In genomic region chr5:93093638-93094527, GRCm38 (mm10) we compare ENCODE assay signal across 8 mouse cellular contexts. TPM values are rescaled to one million over a fixed set of nuclear protein-coding genes. Genes with fewer than 3 reads are reported as not detected.
DNase-seq lines count a peak whose midpoint lies in the region; ATAC-seq and TF ChIP-seq lines count a peak whose summit lies in the region.

No protein-coding gene starts in this region.

- H3K4me2 ChIP-seq in forebrain, embryonic 16.5 days (ENCODE audit: low read length) = peak overlapping the region; percentile 57
- H3K4me2 ChIP-seq in hindbrain, embryonic 13.5 days = peak overlapping the region; percentile 92
- H3K4me2 ChIP-seq in limb, embryonic 12.5 days = peak overlapping the region; percentile 88
- H3K4me2 ChIP-seq in midbrain, embryonic 12.5 days (replicated peaks) = peak overlapping the region; percentile 81

- H3K36me3 ChIP-seq in erythroblast, embryonic 14.5 days (ENCODE audit: control insufficient read depth) = no peaks in the 10 kb centered on the region
- H3K36me3 ChIP-seq in forebrain, embryonic 16.5 days (ENCODE audit: control insufficient read depth, insufficient read depth) = no peaks in the 10 kb centered on the region
- H3K36me3 ChIP-seq in hindbrain, embryonic 13.5 days = no peaks in the 10 kb centered on the region
- no peaks in the 10 kb centered on the region for H3K36me3 ChIP-seq in limb, embryonic 12.5 days
- H3K36me3 ChIP-seq in midbrain, embryonic 12.5 days = no peaks in the 10 kb centered on the region

- peak overlapping the region; percentile 55 for H3K27ac ChIP-seq in bone marrow macrophage, adult 2 months (ENCODE audit: insufficient read depth, low read depth, low read length)
- H3K27ac ChIP-seq in forebrain, embryonic 16.5 days (ENCODE audit: low read length) = peak overlapping the region; percentile 98
- H3K27ac ChIP-seq in hindbrain, embryonic 13.5 days = peak overlapping the region; percentile 96
- H3K27ac ChIP-seq in limb, embryonic 12.5 days = peak overlapping the region; percentile 98
- H3K27ac ChIP-seq in midbrain, embryonic 12.5 days (replicated peaks) = peak overlapping the region; percentile 96

- no peaks in the 10 kb centered on the region for H3K9me3 ChIP-seq in erythroblast, embryonic 14.5 days (ENCODE audit: control insufficient read depth, low read length)
- no peaks in the 10 kb centered on the region for H3K9me3 ChIP-seq in forebrain, embryonic 16.5 days (ENCODE audit: control insufficient read depth, low read length)
- no peaks in the 10 kb centered on the region for H3K9me3 ChIP-seq in hindbrain, embryonic 13.5 days
- no peaks in the 10 kb centered on the region for H3K9me3 ChIP-seq in limb, embryonic 12.5 days
- H3K9me3 ChIP-seq in midbrain, embryonic 12.5 days = no peaks in the 10 kb centered on the region

- peak; percentile 27 to 67 for DNase-seq in spleen, postnatal 4 days (ENCODE audit: low spot score in 2 of 2)

- no peak for ATAC-seq in erythroblast, adult 5-6 weeks (replicated peaks; ENCODE audit: low FRiP score, poor library complexity, severe bottlenecking)
- peak; percentile 65 for ATAC-seq in forebrain, embryonic 16.5 days
- peak; percentile 62 for ATAC-seq in hindbrain, embryonic 13.5 days (ENCODE audit: low FRiP score)
- peak; percentile 53 for ATAC-seq in limb, embryonic 12.5 days (ENCODE audit: insufficient number of reproducible peaks, insufficient read depth, low FRiP score, low TSS enrichment, low read depth)
- ATAC-seq in midbrain, embryonic 12.5 days (ENCODE audit: low FRiP score, low read depth) = peak; percentile 10

- H3K27me3 ChIP-seq in erythroblast, embryonic 14.5 days (ENCODE audit: control insufficient read depth) = peaks cover 20% of the 10 kb centered on the region
- no peaks in the 10 kb centered on the region for H3K27me3 ChIP-seq in forebrain, embryonic 16.5 days (replicated peaks; ENCODE audit: control insufficient read depth, insufficient read depth, low read length)
- no peaks in the 10 kb centered on the region for H3K27me3 ChIP-seq in hindbrain, embryonic 13.5 days
- no peaks in the 10 kb centered on the region for H3K27me3 ChIP-seq in limb, embryonic 12.5 days
- H3K27me3 ChIP-seq in midbrain, embryonic 12.5 days = no peaks in the 10 kb centered on the region

- H3K9ac ChIP-seq in forebrain, embryonic 16.5 days (replicated peaks; ENCODE audit: low read depth, low read length) = peak overlapping the region; percentile 90
- peak overlapping the region; percentile 88 for H3K9ac ChIP-seq in hindbrain, embryonic 13.5 days
- peak overlapping the region; percentile 94 for H3K9ac ChIP-seq in limb, embryonic 12.5 days (replicated peaks)
- peak overlapping the region; percentile 89 for H3K9ac ChIP-seq in midbrain, embryonic 12.5 days (replicated peaks)

- H3K4me1 ChIP-seq in erythroblast, embryonic 14.5 days (ENCODE audit: control insufficient read depth) = peaks cover 29% of the 10 kb centered on the region
- H3K4me1 ChIP-seq in bone marrow macrophage, adult 2 months (ENCODE audit: control insufficient read depth, insufficient read depth, low read length) = peaks cover 19% of the 10 kb centered on the region
- peaks cover 51% of the 10 kb centered on the region for H3K4me1 ChIP-seq in forebrain, embryonic 16.5 days (replicated peaks; ENCODE audit: control insufficient read depth, insufficient read depth, low read length)
- H3K4me1 ChIP-seq in hindbrain, embryonic 13.5 days (replicated peaks) = peaks cover 61% of the 10 kb centered on the region
- peaks cover 57% of the 10 kb centered on the region for H3K4me1 ChIP-seq in limb, embryonic 12.5 days (replicated peaks)
- H3K4me1 ChIP-seq in midbrain, embryonic 12.5 days = peaks cover 59% of the 10 kb centered on the region

- H3K4me3 ChIP-seq in erythroblast, embryonic 14.5 days (replicated peaks) = peak overlapping the region; percentile 80
- peak overlapping the region; percentile 89 for H3K4me3 ChIP-seq in bone marrow macrophage, adult 2 months (ENCODE audit: insufficient read depth, low read length)
- H3K4me3 ChIP-seq in forebrain, embryonic 16.5 days (replicated peaks; ENCODE audit: low read length) = peak overlapping the region; percentile 89
- peak overlapping the region; percentile 84 for H3K4me3 ChIP-seq in hindbrain, embryonic 13.5 days
- peak overlapping the region; percentile 84 for H3K4me3 ChIP-seq in limb, embryonic 12.5 days (replicated peaks)
- H3K4me3 ChIP-seq in midbrain, embryonic 12.5 days = peak overlapping the region; percentile 89

- under 1% methylated on average over 50 of the region's 50 CpGs for WGBS in forebrain, embryonic 16.5 days
- WGBS in hindbrain, embryonic 13.5 days = under 1% methylated on average over 48 of the region's 50 CpGs
- WGBS in limb, embryonic 12.5 days = under 1% methylated on average over 49 of the region's 50 CpGs
- under 1% methylated on average over 48 of the region's 50 CpGs for WGBS in midbrain, embryonic 12.5 days

- TF ChIP-seq CTCF in bone marrow macrophage, adult 2 months (IDR thresholded peaks at IDR 0.05; ENCODE audit: low read depth, low read length) = no peak

- TF ChIP-seq POLR2A in bone marrow macrophage, adult 2 months (IDR thresholded peaks at IDR 0.05; ENCODE audit: borderline replicate concordance, low read depth, low read length) = no peak

RNA-seq across cellular contexts. Expression of gene Sept11, which starts 0.6 kb away (rescaled TPM):
- 0.27 and 0.68 TPM in 2 replicates for polyA plus RNA-seq in erythroblast, embryonic 14.5 days (2012)
- total RNA-seq in erythroblast, adult 5-6 weeks (2015; ENCODE audit: low replicate concordance) = 12.7 and 13.0 TPM in 2 replicates
- total RNA-seq in erythroblast, adult 5-6 weeks (2017; ENCODE audit: low replicate concordance) = 6.1 and 15.5 TPM in 2 replicates
- 23.7 and 24.8 TPM in 2 replicates for polyA plus RNA-seq in bone marrow macrophage, adult 2 months (2012; ENCODE audit: insufficient read depth, insufficient read length, missing spikeins)
- 175 and 198 TPM in 2 replicates for polyA plus RNA-seq in forebrain, embryonic 16.5 days (2015; fragmentation: Nextera tagmentation; extraction: Ambion mirVana)
- polyA plus RNA-seq in hindbrain, embryonic 13.5 days (2015; fragmentation: Nextera tagmentation; extraction: Ambion mirVana) = 165 and 171 TPM in 2 replicates
- 258 and 277 TPM in 2 replicates for polyA plus RNA-seq in limb, embryonic 12.5 days (2016; fragmentation: Nextera tagmentation; extraction: Ambion mirVana)
- 260 and 272 TPM in 2 replicates for polyA plus RNA-seq in midbrain, embryonic 12.5 days (2016; fragmentation: Nextera tagmentation; extraction: Ambion mirVana)

RNA-seq across cellular contexts. Expression of gene Sowahb, which starts 49.1 kb away (rescaled TPM):
- 0.01 TPM in 1 of 2 replicates, not detected in the other for polyA plus RNA-seq in erythroblast, embryonic 14.5 days (2012)
- not detected in 2 replicates for total RNA-seq in erythroblast, adult 5-6 weeks (2015; ENCODE audit: low replicate concordance)
- not detected in 2 replicates for total RNA-seq in erythroblast, adult 5-6 weeks (2017; ENCODE audit: low replicate concordance)
- polyA plus RNA-seq in bone marrow macrophage, adult 2 months (2012; ENCODE audit: insufficient read depth, insufficient read length, missing spikeins) = not detected in 2 replicates
- 0.06 TPM in 1 of 2 replicates, not detected in the other for polyA plus RNA-seq in forebrain, embryonic 16.5 days (2015; fragmentation: Nextera tagmentation; extraction: Ambion mirVana)
- polyA plus RNA-seq in hindbrain, embryonic 13.5 days (2015; fragmentation: Nextera tagmentation; extraction: Ambion mirVana) = not detected in 2 replicates
- 0.64 and 0.73 TPM in 2 replicates for polyA plus RNA-seq in limb, embryonic 12.5 days (2016; fragmentation: Nextera tagmentation; extraction: Ambion mirVana)
- polyA plus RNA-seq in midbrain, embryonic 12.5 days (2016; fragmentation: Nextera tagmentation; extraction: Ambion mirVana) = 0.04 and 0.10 TPM in 2 replicates

Comparison
In these comparisons a context has a peak if more than half of its experiments do, and no peak if none do; other contexts are left out.
1. RNA of gene Sept11, which starts 0.6 kb away (polyA plus RNA-seq): 260 to 272 TPM in midbrain, embryonic 12.5 days, 258 to 277 TPM in limb, embryonic 12.5 days, 175 to 198 TPM in forebrain, embryonic 16.5 days, 165 to 171 TPM in hindbrain, embryonic 13.5 days and 23.7 to 24.8 TPM in bone marrow macrophage, adult 2 months; 0.27 to 0.68 TPM in erythroblast, embryonic 14.5 days; every median in the first group is over 10 times any median in the second.
2. Peak in every context shown above with its lines, with median percentiles within 50 percentile points of each other: H3K4me3 ChIP-seq, H3K27ac ChIP-seq, H3K4me2 ChIP-seq and H3K9ac ChIP-seq.